Mouse (Mus musculus) natural killer cell, adult 2 months (primary cell): ENCODE results near the gene Tmem63a.
"Not testable (repeated sequence)": the region's sequence is repeated elsewhere in the genome, so short reads cannot be mapped to it uniquely, and the experiment has no call there.

Source experiments
- DNase-seq, 2 experiments: peaks; one replicate each; pipeline ENCODE4 v3.0.0; 2022; ENCODE audit warnings: low spot score in 2 of 2

Tmem63a gene

GRCm38 (mm10) chr1:180926286-180926685, 15.9 kb upstream of the Tmem63a start:
- DNase-seq: no peak

DNA sequence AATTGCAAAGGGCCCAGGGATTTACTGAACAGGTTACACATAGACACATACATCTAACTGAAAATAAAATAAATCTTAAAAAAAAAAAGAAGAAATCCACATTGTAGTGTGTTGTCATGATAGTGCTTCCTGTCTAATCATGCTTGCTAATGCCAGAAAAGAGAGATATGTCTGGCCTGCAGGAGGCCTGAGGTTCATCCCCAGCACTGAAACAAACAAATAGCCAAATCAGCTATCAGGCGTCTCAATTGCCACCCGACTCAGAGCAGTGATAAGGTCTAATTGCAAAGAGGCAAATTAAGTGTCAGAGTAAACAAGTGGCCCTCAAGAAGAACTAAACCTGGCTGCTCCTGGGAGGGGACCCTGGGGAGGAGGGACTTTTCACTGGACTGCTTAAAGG, 12.5 kb upstream of the Tmem63a start:
- no peak for DNase-seq

GRCm38 (mm10) chr1:180931106-180931505, 11.0 kb upstream of the Tmem63a start:
- no peak for DNase-seq

DNA sequence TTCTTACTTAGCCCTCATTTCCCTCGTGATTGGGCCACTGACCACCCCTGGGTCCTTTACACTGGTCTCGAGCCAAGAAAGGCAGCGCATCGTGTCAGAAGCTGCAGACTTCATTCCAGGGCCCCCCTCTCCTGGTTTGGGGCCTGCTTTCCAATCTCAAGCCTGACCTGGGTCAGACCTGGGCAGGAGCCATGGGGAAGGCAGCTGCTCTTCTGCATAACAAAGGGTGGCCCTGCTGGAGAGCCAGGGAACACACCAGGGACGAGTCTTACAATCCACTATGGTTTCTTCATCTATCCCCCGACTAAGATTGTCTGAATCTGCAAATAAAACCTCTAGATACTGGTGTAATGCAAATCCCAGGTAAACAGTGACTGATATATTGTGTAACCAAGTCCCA, 8.5 kb upstream of the Tmem63a start:
- no peak for DNase-seq

GRCm38 (mm10) chr1:180934467-180935419, 7.4 kb upstream of the Tmem63a start, which contains the start of gene Lefty1:
TSS of gene Lefty1 (plus strand) at chr1:180935022.
- DNase-seq: no peak

- not testable (repeated sequence) for DNase-seq
These were observed 5.3 kb upstream of the Tmem63a start for GRCm38 (mm10) chr1:180936610-180937398.

- not testable (repeated sequence) for DNase-seq
These were observed 4.5 kb upstream of the Tmem63a start for GRCm38 (mm10) chr1:180937631-180938030.

GRCm38 (mm10) chr1:180938781-180939180, 3.4 kb upstream of the Tmem63a start:
- not testable (repeated sequence) for DNase-seq

GRCm38 (mm10) chr1:180940776-180941460, 1.2 kb upstream of the Tmem63a start:
- no peak for DNase-seq

- DNase-seq: no peak
These were observed 418 bp upstream of the Tmem63a start for GRCm38 (mm10) chr1:180941726-180942125.

GRCm38 (mm10) chr1:180943032-180943644, 994 bp downstream of the Tmem63a start:
- DNase-seq: no peak

DNA sequence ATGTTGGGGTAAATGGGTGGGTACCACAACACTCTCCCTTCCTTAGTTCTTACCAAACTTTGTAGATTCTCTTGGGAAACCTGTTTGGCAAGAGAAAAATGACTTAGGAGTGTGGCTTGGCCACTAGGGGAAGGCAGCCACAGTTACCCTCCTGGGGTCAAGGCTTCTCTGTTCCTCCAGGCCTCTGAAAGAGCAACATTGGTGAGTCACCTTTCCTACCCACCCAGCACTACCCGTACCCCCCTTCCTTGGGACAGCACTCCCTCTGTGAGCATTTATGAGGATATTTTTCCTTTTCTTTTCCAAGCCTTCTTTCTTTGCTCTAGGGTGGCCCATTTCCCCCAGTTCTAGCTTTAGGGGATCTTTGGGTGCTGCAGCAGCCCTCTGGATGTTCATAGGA, 1.8 kb downstream of the Tmem63a start:
- no peak for DNase-seq

GRCm38 (mm10) chr1:180944553-180944952, 2.4 kb downstream of the Tmem63a start:
- DNase-seq: no peak

- DNase-seq: no peak
These were observed 3.1 kb downstream of the Tmem63a start for GRCm38 (mm10) chr1:180945001-180945980.

GRCm38 (mm10) chr1:180946448-180946847, 4.3 kb downstream of the Tmem63a start:
- no peak for DNase-seq

- DNase-seq: no peak
These were observed 10.1 kb downstream of the Tmem63a start for GRCm38 (mm10) chr1:180952085-180952746.

DNA sequence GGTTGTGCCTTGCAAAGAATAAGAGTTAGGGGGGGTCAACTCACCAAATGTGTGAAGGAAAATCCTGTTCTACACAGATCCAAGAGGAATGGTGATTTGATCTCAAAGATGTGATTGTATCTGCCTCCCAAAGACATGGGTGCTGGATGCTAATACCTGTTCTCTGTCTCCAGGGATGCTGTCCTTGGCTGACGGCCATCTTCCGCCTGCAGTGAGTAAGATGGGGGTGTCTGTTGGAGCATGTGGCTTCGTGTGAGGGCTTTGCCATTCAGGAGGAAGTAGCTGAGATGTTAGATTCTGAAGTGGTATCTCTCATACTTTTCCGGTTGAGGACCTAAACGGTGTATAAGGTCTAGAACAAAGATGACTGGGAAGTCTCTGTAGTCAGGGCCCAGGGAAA, 10.7 kb downstream of the Tmem63a start:
- no peak for DNase-seq

GRCm38 (mm10) chr1:180956401-180956800, 14.3 kb downstream of the Tmem63a start:
- no peak for DNase-seq

- no peak for DNase-seq
These were observed 14.8 kb downstream of the Tmem63a start for GRCm38 (mm10) chr1:180956973-180957381.

- no peak for DNase-seq
These were observed 15.8 kb downstream of the Tmem63a start for GRCm38 (mm10) chr1:180957989-180958388.
